Mouse (Mus musculus) testis, adult 2 months (tissue): ENCODE results near the gene Sept12. TPM values are rescaled to one million over a fixed set of nuclear protein-coding genes. Genes with fewer than 3 reads are reported as not detected.

Source experiments
- H3K27ac ChIP-seq: fragments of 200-500 bp; 2 replicates; pipeline ENCODE4 v1.5.1; 2012; ENCODE audit warnings: low read depth, low read length; ENCODE audit not compliant: control insufficient read depth, insufficient read depth
- H3K27me3 ChIP-seq: fragments of 200-500 bp; 2 replicates; pipeline ENCODE4 v1.6.1; 2012; ENCODE audit warnings: mild to moderate bottlenecking, low read length, moderate library complexity; ENCODE audit not compliant: control insufficient read depth, insufficient read depth
- H3K36me3 ChIP-seq: fragments of 200-500 bp; 2 replicates; pipeline ENCODE4 v1.6.1; 2012; ENCODE audit warnings: mild to moderate bottlenecking, low read length; ENCODE audit not compliant: control insufficient read depth, insufficient read depth
- H3K4me1 ChIP-seq: fragments of 200-500 bp; 2 replicates; pipeline ENCODE4 v1.6.1; 2012; ENCODE audit warnings: low read length; ENCODE audit not compliant: control insufficient read depth, insufficient read depth
- H3K4me3 ChIP-seq: fragments of 200-500 bp; 2 replicates; pipeline ENCODE4 v1.5.1; 2012; ENCODE audit warnings: low read depth, mild to moderate bottlenecking, low read length, moderate library complexity, mixed read lengths; ENCODE audit not compliant: control insufficient read depth
- CTCF ChIP-seq: fragments of 200-500 bp; IDR thresholded peaks from 2 replicates; pipeline ENCODE4 v1.5.1; 2012; ENCODE audit warnings: low read depth, mild to moderate bottlenecking, inconsistent platforms, low read length, moderate library complexity; ENCODE audit not compliant: control insufficient read depth, insufficient read depth, insufficient replicate concordance
- POLR2A ChIP-seq: fragments of 200-500 bp; IDR thresholded peaks from 2 replicates; pipeline ENCODE4 v1.6.1; 2012; ENCODE audit warnings: low read depth, mild to moderate bottlenecking, inconsistent platforms, low read length, moderate library complexity; ENCODE audit not compliant: control insufficient read depth
- polyA plus RNA-seq: library from polyadenylated mRNA; depleted of rRNA; stranded (reverse); fragments of >200 nt; gene quantifications from 2 replicates; pipeline ENCODE4 v1.2.3, GENCODE M21; 2012

The Sept12 gene
- polyA plus RNA-seq, 1 experiment, result 558 TPM

GRCm38 (mm10) chr16:4963346-4963745 lies 34.3 kb downstream of the Sept12 start:
- TF ChIP-seq POLR2A, result no peak
- TF ChIP-seq CTCF, result no peak
- H3K36me3 ChIP-seq, result peaks cover 1% of the 10 kb centered on the region
- peaks cover 9% of the 10 kb centered on the region for H3K4me1 ChIP-seq
- peak overlapping the region; percentile 68 for H3K27ac ChIP-seq
- no peaks in the 10 kb centered on the region for H3K27me3 ChIP-seq
- H3K4me3 ChIP-seq, result peak overlapping the region; percentile 100

GRCm38 (mm10) chr16:4960260-4960659 lies 37.4 kb downstream of the Sept12 start:
- TF ChIP-seq CTCF (no peak), POLR2A (no peak)
- Histone ChIP-seq H3K27ac (no peak overlapping the region), H3K36me3 (no peaks in the 10 kb centered on the region), H3K4me3 (no peak overlapping the region), H3K4me1 (peaks cover 9% of the 10 kb centered on the region), H3K27me3 (no peaks in the 10 kb centered on the region)

GRCm38 (mm10) chr16:4957446-4957845 lies 40.2 kb downstream of the Sept12 start:
- peaks cover under 1% of the 10 kb centered on the region for H3K4me1 ChIP-seq
- no peak overlapping the region for H3K4me3 ChIP-seq
- no peak overlapping the region for H3K27ac ChIP-seq
- H3K27me3 ChIP-seq, result no peaks in the 10 kb centered on the region
- H3K36me3 ChIP-seq, result no peaks in the 10 kb centered on the region; the same call in 1 of the 2 replicates
- TF ChIP-seq POLR2A (no peak), CTCF (no peak)

- Histone ChIP-seq H3K27ac (no peak overlapping the region), H3K4me1 (no peaks in the 10 kb centered on the region; the same call in 1 of the 2 replicates), H3K4me3 (no peak overlapping the region), H3K27me3 (no peaks in the 10 kb centered on the region), H3K36me3 (peaks cover 2% of the 10 kb centered on the region; the same call in 1 of the 2 replicates)
- TF ChIP-seq CTCF, result no peak
- no peak for TF ChIP-seq POLR2A
These were observed 41.0 kb downstream of the Sept12 start for GRCm38 (mm10) chr16:4956609-4957008.

- H3K4me1 ChIP-seq, result no peaks in the 10 kb centered on the region
- no peaks in the 10 kb centered on the region for H3K27me3 ChIP-seq
- H3K4me3 ChIP-seq, result no peak overlapping the region
- H3K36me3 ChIP-seq, result peaks cover 8% of the 10 kb centered on the region
- TF ChIP-seq POLR2A (no peak), CTCF (no peak)
- no peak overlapping the region for H3K27ac ChIP-seq
These were observed 50.3 kb downstream of the Sept12 start for GRCm38 (mm10) chr16:4947378-4947777.

GRCm38 (mm10) chr16:4946155-4946554 lies 51.5 kb downstream of the Sept12 start:
- no peak overlapping the region for H3K4me3 ChIP-seq
- TF ChIP-seq POLR2A, result no peak
- H3K27ac ChIP-seq, result no peak overlapping the region
- H3K27me3 ChIP-seq, result no peaks in the 10 kb centered on the region
- no peaks in the 10 kb centered on the region for H3K4me1 ChIP-seq
- H3K36me3 ChIP-seq, result peaks cover 4% of the 10 kb centered on the region

GRCm38 (mm10) chr16:4945415-4945814 lies 52.2 kb downstream of the Sept12 start:
- Histone ChIP-seq H3K4me1 (no peaks in the 10 kb centered on the region; the same call in 1 of the 2 replicates), H3K27ac (no peak overlapping the region), H3K4me3 (no peak overlapping the region), H3K36me3 (peaks cover 3% of the 10 kb centered on the region), H3K27me3 (no peaks in the 10 kb centered on the region)
- no peak for TF ChIP-seq POLR2A
- no peak for TF ChIP-seq CTCF

- H3K27ac ChIP-seq, result no peak overlapping the region
- no peak overlapping the region for H3K4me3 ChIP-seq
- TF ChIP-seq POLR2A (no peak), CTCF (no peak)
- peaks cover 12% of the 10 kb centered on the region for H3K4me1 ChIP-seq
- peaks cover 3% of the 10 kb centered on the region for H3K36me3 ChIP-seq
- H3K27me3 ChIP-seq, result no peaks in the 10 kb centered on the region
These were observed 54.2 kb downstream of the Sept12 start for GRCm38 (mm10) chr16:4943431-4943830.
